Mouse (Mus musculus) lung, postnatal 0 days (tissue): ENCODE results near the gene Nek2. TPM values are rescaled to one million over a fixed set of nuclear protein-coding genes. Genes with fewer than 3 reads are reported as not detected.

ENCODE experiments used
- ATAC-seq: fragments of 200-750 bp; cut with Nextera tagmentation; 2 replicates; pipeline ENCODE4 v1.8.0; 2017; ENCODE audit warnings: moderate library complexity
- DNase-seq: peaks from one replicate; pipeline ENCODE4 v3.0.0-alpha.2; 2016; ENCODE audit warnings: low spot score
- H3K27ac ChIP-seq: fragments of 300-500 bp; sonication (generic); 2 replicates; pipeline ENCODE4 v1.5.1; 2014; ENCODE audit warnings: antibody characterized with exemption, mild to moderate bottlenecking, low read length, mixed read lengths
- H3K27me3 ChIP-seq: fragments of 300-500 bp; sonication (generic); replicated peaks from 2 replicates; pipeline ENCODE4 v1.6.1; 2014; ENCODE audit warnings: low read length, mixed read lengths; ENCODE audit not compliant: insufficient read depth
- H3K36me3 ChIP-seq: fragments of 300-500 bp; sonication (generic); 2 replicates; pipeline ENCODE4 v1.6.1; 2014; ENCODE audit warnings: low read length, mixed read lengths; ENCODE audit not compliant: insufficient read depth
- H3K4me1 ChIP-seq: fragments of 300-500 bp; sonication (generic); 2 replicates; pipeline ENCODE4 v1.6.1; 2014; ENCODE audit warnings: antibody characterized with exemption, low read depth, low read length, mixed read lengths; ENCODE audit not compliant: insufficient read depth
- H3K4me2 ChIP-seq: fragments of 300-500 bp; sonication (generic); replicated peaks from 2 replicates; pipeline ENCODE4 v1.6.1; 2014; ENCODE audit warnings: low read depth, mild to moderate bottlenecking, low read length, moderate library complexity, mixed read lengths
- H3K4me3 ChIP-seq: fragments of 300-500 bp; sonication (generic); 2 replicates; pipeline ENCODE4 v1.5.1; 2014; ENCODE audit warnings: low read depth, low read length
- H3K9ac ChIP-seq: fragments of 300-500 bp; sonication (generic); replicated peaks from 2 replicates; pipeline ENCODE4 v1.6.1; 2014; ENCODE audit warnings: low read depth, mild to moderate bottlenecking
- H3K9me3 ChIP-seq: fragments of 300-500 bp; sonication (generic); 2 replicates; pipeline ENCODE4 v1.6.1; 2016; ENCODE audit warnings: low read length, mixed read lengths
- CTCF ChIP-seq: IDR thresholded peaks from 2 replicates; pipeline ENCODE4 v1.5.1; 2016; ENCODE audit warnings: antibody characterized with exemption, mild to moderate bottlenecking
- EP300 ChIP-seq: IDR thresholded peaks from 2 replicates; pipeline ENCODE4 v1.6.1; 2016; ENCODE audit warnings: antibody characterized with exemption, mild to moderate bottlenecking, control low read depth
- whole genome bisulfite sequencing: fragments of 180-500 bp; shearing (Covaris S2); extraction: QIAGEN DNeasy Blood & Tissue Kit; methylation state at CpG from one replicate; pipeline ENCODE4 v1.1.7; 2014; 5-methylcytosine and 5-hydroxymethylcytosine counted together
- polyA plus RNA-seq: library from polyadenylated mRNA; unstranded; fragments of >200 nt; fragmentation: Nextera tagmentation; extraction: Ambion mirVana; gene quantifications from 2 replicates; pipeline ENCODE4 v1.2.1, GENCODE M21; 2015

Nek2 gene
- polyA plus RNA-seq, 1 experiment from 2014 or later = 4.8 TPM

GRCm38 (mm10) chr1:191859847-191860246, 38.6 kb downstream of the Nek2 start:
- TF ChIP-seq CTCF = no peak
- H3K27ac ChIP-seq = no peak overlapping the region
- H3K4me2 ChIP-seq = no peak overlapping the region
- 28% methylated on average over 3 of the region's 3 CpGs for WGBS
- no peaks in the 10 kb centered on the region for H3K4me1 ChIP-seq
- no peak overlapping the region for H3K4me3 ChIP-seq
- no peaks in the 10 kb centered on the region for H3K36me3 ChIP-seq
- ATAC-seq (no peak), DNase-seq (no peak)
- H3K27me3 ChIP-seq = no peaks in the 10 kb centered on the region
- no peaks in the 10 kb centered on the region for H3K9me3 ChIP-seq
- no peak overlapping the region for H3K9ac ChIP-seq

GRCm38 (mm10) chr1:191861247-191861646, 40.0 kb downstream of the Nek2 start:
- DNase-seq (no peak), ATAC-seq (no peak)
- no peaks in the 10 kb centered on the region for H3K9me3 ChIP-seq
- H3K9ac ChIP-seq = no peak overlapping the region
- no peak overlapping the region for H3K4me3 ChIP-seq
- no peaks in the 10 kb centered on the region for H3K27me3 ChIP-seq
- WGBS = 61% methylated on average over 5 of the region's 5 CpGs
- no peak overlapping the region for H3K27ac ChIP-seq
- no peak for TF ChIP-seq CTCF
- TF ChIP-seq EP300 = no peak
- H3K4me2 ChIP-seq = no peak overlapping the region
- H3K36me3 ChIP-seq = no peaks in the 10 kb centered on the region
- H3K4me1 ChIP-seq = no peaks in the 10 kb centered on the region

- WGBS = 82% methylated on average over 4 of the region's 4 CpGs
- Histone ChIP-seq H3K4me3 (no peak overlapping the region), H3K4me1 (no peaks in the 10 kb centered on the region), H3K4me2 (no peak overlapping the region), H3K9me3 (no peaks in the 10 kb centered on the region), H3K9ac (no peak overlapping the region), H3K36me3 (no peaks in the 10 kb centered on the region), H3K27ac (no peak overlapping the region), H3K27me3 (no peaks in the 10 kb centered on the region)
- no peak for ATAC-seq
- TF ChIP-seq EP300 (no peak), CTCF (no peak)
- no peak for DNase-seq
Observed at GRCm38 (mm10) chr1:191863833-191864550, 42.7 kb downstream of the Nek2 start.

- H3K27me3 ChIP-seq = no peaks in the 10 kb centered on the region
- no peak for DNase-seq
- no peak overlapping the region for H3K4me2 ChIP-seq
- no peaks in the 10 kb centered on the region for H3K36me3 ChIP-seq
- H3K4me1 ChIP-seq = no peaks in the 10 kb centered on the region
- WGBS = 72% methylated on average over 8 of the region's 8 CpGs
- no peak for ATAC-seq
- H3K4me3 ChIP-seq = no peak overlapping the region
- no peak overlapping the region for H3K9ac ChIP-seq
- TF ChIP-seq EP300 (no peak), CTCF (no peak)
- no peaks in the 10 kb centered on the region for H3K9me3 ChIP-seq
- no peak overlapping the region for H3K27ac ChIP-seq
Observed at GRCm38 (mm10) chr1:191864551-191865027, 43.3 kb downstream of the Nek2 start.

GRCm38 (mm10) chr1:191872076-191872710, 50.9 kb downstream of the Nek2 start:
- H3K9ac ChIP-seq = no peak overlapping the region
- H3K36me3 ChIP-seq = no peaks in the 10 kb centered on the region
- no peak overlapping the region for H3K4me3 ChIP-seq
- H3K4me1 ChIP-seq = no peaks in the 10 kb centered on the region; the same call in 1 of the 2 replicates
- no peak for ATAC-seq
- 61% methylated on average over 6 of the region's 6 CpGs for WGBS
- TF ChIP-seq EP300 (no peak), CTCF (no peak)
- H3K27ac ChIP-seq = no peak overlapping the region
- no peak for DNase-seq
- H3K4me2 ChIP-seq = no peak overlapping the region
- H3K9me3 ChIP-seq = no peaks in the 10 kb centered on the region
- H3K27me3 ChIP-seq = no peaks in the 10 kb centered on the region

DNA sequence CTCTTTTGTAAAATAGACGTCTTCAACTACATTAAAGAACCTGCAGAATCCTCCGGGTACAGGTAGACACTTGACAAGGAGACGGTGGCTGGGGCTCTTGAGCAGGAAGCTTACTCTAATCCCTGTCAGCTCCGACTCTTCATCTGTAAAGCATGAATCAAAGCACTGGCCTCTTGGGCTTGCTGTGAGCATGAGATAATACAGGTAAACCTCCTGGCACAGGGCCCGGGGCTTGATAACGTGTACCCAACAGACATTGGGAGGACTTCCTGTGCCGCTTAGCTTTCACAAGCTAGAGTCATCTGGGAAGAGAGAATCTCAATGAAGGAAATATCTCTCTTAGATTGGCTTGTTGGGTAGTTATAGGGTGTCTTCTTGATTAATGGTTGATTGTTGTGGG, 53.8 kb downstream of the Nek2 start:
- Histone ChIP-seq H3K9ac (no peak overlapping the region), H3K27ac (no peak overlapping the region), H3K4me3 (no peak overlapping the region), H3K4me2 (no peak overlapping the region), H3K27me3 (no peaks in the 10 kb centered on the region), H3K36me3 (no peaks in the 10 kb centered on the region), H3K9me3 (no peaks in the 10 kb centered on the region), H3K4me1 (no peaks in the 10 kb centered on the region; the same call in 1 of the 2 replicates)
- WGBS = 66% methylated on average over 7 of the region's 7 CpGs
- DNase-seq (no peak), ATAC-seq (no peak)
- TF ChIP-seq CTCF = no peak
- TF ChIP-seq EP300 = no peak
